ENCODE assay signal across 25 mouse cellular contexts in the genomic region with DNA sequence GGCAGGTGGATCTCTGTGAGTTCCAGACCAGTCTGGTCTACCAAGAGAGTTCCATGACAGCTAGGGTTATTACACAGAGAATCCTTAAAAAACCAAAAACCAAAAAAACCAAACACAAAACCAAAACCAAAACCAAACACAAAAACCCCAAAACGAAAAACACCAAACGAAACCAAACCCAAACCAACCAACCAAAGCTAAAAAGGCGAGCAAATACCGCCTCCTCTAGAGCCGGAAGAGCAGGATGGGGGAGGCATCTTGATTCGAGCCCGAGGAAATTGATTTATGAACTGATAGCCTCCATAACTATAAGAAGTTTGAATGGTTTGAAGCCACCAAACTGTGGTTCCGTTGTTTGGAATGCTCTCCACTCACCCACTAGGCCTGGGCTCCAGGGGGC. TPM values are rescaled to one million over a fixed set of nuclear protein-coding genes. Genes with fewer than 3 reads are reported as not detected.
DNase-seq lines count a peak whose midpoint lies in the region; TF ChIP-seq lines count a peak whose summit lies in the region.
"Had no signal": no experiment of that assay in that cellular context is flagged by ENCODE, and none has a peak within 500 bp of the region (broad histone marks: within the 10 kb centered on the region; RNA-seq: fewer than 3 reads in every experiment).

No protein-coding gene starts in this region.

- peaks cover 11% of the 10 kb centered on the region for H3K4me1 ChIP-seq in spleen, adult 2 months (ENCODE audit: control insufficient read depth, insufficient read depth, insufficient read length)
- H3K4me1 ChIP-seq: embryonic facial prominence, embryonic 13.5 days; forebrain, embryonic 12.5 days; forebrain, embryonic 15.5 days; hindbrain, embryonic 12.5 days; hindbrain, embryonic 15.5 days had no signal

- DNase-seq in spleen, adult 2 months (ENCODE audit: low read depth in 1 of 2, low spot score in 2 of 2) = peak in 1 of 2 experiments; percentile 27
- DNase-seq in spleen, postnatal 10 days (ENCODE audit: low spot score in 2 of 2) = no peak
- DNase-seq in induced T-regulatory cell, adult 2 months (ENCODE audit: low read depth) = peak; percentile 78
- DNase-seq in splenic B cell, adult 2 months (ENCODE audit: low read depth, low spot score) = peak; percentile 61
- DNase-seq in lung, postnatal 4 days = no peak
- no peak for DNase-seq in gastrocnemius, postnatal 36 days
- DNase-seq: adrenal gland, postnatal 10 days; adrenal gland, postnatal 36 days; cerebellum, adult 18-20 months; cerebellum, adult 9-10 months; cerebellum, postnatal 14 days; gastrocnemius, postnatal 25 days; heart, adult 2 months; heart, postnatal 14 days; heart, postnatal 4 days; kidney, adult 11 months had no signal

- H3K27ac ChIP-seq in spleen, adult 2 months (ENCODE audit: insufficient read depth, low read length) = peak overlapping the region; percentile 56
- H3K27ac ChIP-seq: embryonic facial prominence, embryonic 13.5 days; forebrain, embryonic 12.5 days; forebrain, embryonic 15.5 days; heart, adult 2 months; heart, embryonic 10.5 days; heart, embryonic 13.5 days; hindbrain, embryonic 12.5 days; hindbrain, embryonic 15.5 days had no signal

- no peak for TF ChIP-seq POLR2A in spleen, adult 2 months (IDR thresholded peaks at IDR 0.05; ENCODE audit: low read depth, low read length)

- TF ChIP-seq CTCF in spleen, adult 2 months (IDR thresholded peaks at IDR 0.05; ENCODE audit: extremely low read depth, insufficient read depth, insufficient read length, insufficient replicate concordance) = no peak

- intact Hi-C loops in gastrocnemius, postnatal 36 days (cut with DNase I) = no loop called here

- no peaks in the 10 kb centered on the region for H3K27me3 ChIP-seq in spleen, adult 2 months (ENCODE audit: control insufficient read depth, insufficient read depth, low read length)
- no peaks in the 10 kb centered on the region for H3K27me3 ChIP-seq in splenic B cell, adult 2 months (ENCODE audit: control insufficient read depth, insufficient read depth, low read length, poor library complexity, severe bottlenecking)
- H3K27me3 ChIP-seq: embryonic facial prominence, embryonic 13.5 days; forebrain, embryonic 12.5 days; forebrain, embryonic 15.5 days; heart, embryonic 13.5 days; hindbrain, embryonic 12.5 days; hindbrain, embryonic 15.5 days had no signal

- no peaks in the 10 kb centered on the region for H3K36me3 ChIP-seq in spleen, adult 2 months (ENCODE audit: control insufficient read depth, insufficient read depth, low read length)
- H3K36me3 ChIP-seq in splenic B cell, adult 2 months (ENCODE audit: control insufficient read depth, insufficient read depth, low read length, poor library complexity, severe bottlenecking) = no peaks in the 10 kb centered on the region
- H3K36me3 ChIP-seq: forebrain, embryonic 12.5 days; forebrain, embryonic 15.5 days had no signal

- 58% methylated on average over 8 of the region's 8 CpGs for WGBS in spleen, adult 2 months

- no peak overlapping the region for H3K4me3 ChIP-seq in spleen, adult 2 months (ENCODE audit: extremely low read depth, insufficient read depth, insufficient read length)
- H3K4me3 ChIP-seq: embryonic facial prominence, embryonic 13.5 days; erythroblast, embryonic 14.5 days; forebrain, embryonic 12.5 days; forebrain, embryonic 15.5 days; heart, adult 2 months; heart, embryonic 10.5 days; heart, embryonic 13.5 days; hindbrain, embryonic 12.5 days; hindbrain, embryonic 15.5 days had no signal

RNA-seq across cellular contexts. Expression of a gene that starts 22.0 kb away (rescaled TPM):
- 8.4 and 10.1 TPM in 2 replicates for polyA plus RNA-seq in spleen, adult 2 months (2012; rRNA removed)
- under 1 TPM; 0.64 to 0.84 TPM for total RNA-seq in gastrocnemius, postnatal 36 days (2021)

RNA-seq across cellular contexts. Expression of a gene that starts 34.5 kb away (rescaled TPM):
- polyA plus RNA-seq in spleen, adult 2 months (2012; rRNA removed) = 0.56 and 0.86 TPM in 2 replicates
- total RNA-seq in gastrocnemius, postnatal 36 days (2021) = 1 to 10 TPM in 1 of 2 experiments, under 1 TPM in 1; 0.62 to 1.4 TPM

RNA-seq across cellular contexts. Expression of a gene that starts 39.7 kb away (rescaled TPM):
- polyA plus RNA-seq in spleen, adult 2 months (2012; rRNA removed) = 0.34 and 0.43 TPM in 2 replicates
- total RNA-seq in gastrocnemius, postnatal 36 days (2021) = 10 to 100 TPM; 10.3 to 26.0 TPM
- total RNA-seq: granulocyte monocyte progenitor cell, adult 5-6 weeks had no signal
- polyA plus RNA-seq: embryonic facial prominence, embryonic 13.5 days; erythroblast, embryonic 14.5 days; forebrain, embryonic 12.5 days; hindbrain, embryonic 12.5 days had no signal

RNA-seq across cellular contexts. Expression of a gene that starts 45.5 kb away (rescaled TPM):
- 28.2 and 34.1 TPM in 2 replicates for polyA plus RNA-seq in spleen, adult 2 months (2012; rRNA removed)
- 10 to 100 TPM; 17.1 to 21.8 TPM for total RNA-seq in gastrocnemius, postnatal 36 days (2021)

Comparison
In these comparisons a context has a peak if more than half of its experiments do, and no peak if none do; other contexts are left out.
1. DNase-seq: peak in induced T-regulatory cell, adult 2 months (single experiment) and splenic B cell, adult 2 months (single experiment); none in spleen, postnatal 10 days (0 of 2), lung, postnatal 4 days (0 of 2) and gastrocnemius, postnatal 36 days (0 of 2).